ENCODE assay signal across 30 mouse cellular contexts in genomic region chr11:23728186-23728585, GRCm38 (mm10).
"Had no signal": no experiment of that assay in that cellular context is flagged by ENCODE, and none has a peak within 500 bp of the region (broad histone marks: within the 10 kb centered on the region; RNA-seq: fewer than 3 reads in every experiment).

No protein-coding gene starts in this region.

- H3K9ac ChIP-seq: heart, embryonic 12.5 days; heart, embryonic 13.5 days; heart, embryonic 15.5 days; hindbrain, embryonic 12.5 days; hindbrain, embryonic 13.5 days; hindbrain, embryonic 14.5 days; hindbrain, embryonic 15.5 days; intestine, embryonic 15.5 days; kidney, embryonic 15.5 days had no signal

- H3K27me3 ChIP-seq: heart, embryonic 12.5 days; heart, embryonic 13.5 days; heart, embryonic 15.5 days; hindbrain, embryonic 12.5 days; hindbrain, embryonic 13.5 days; hindbrain, embryonic 15.5 days; intestine, embryonic 15.5 days; kidney, embryonic 15.5 days had no signal

- H3K27ac ChIP-seq: heart, embryonic 10.5 days; heart, embryonic 13.5 days; heart, embryonic 15.5 days; hindbrain, embryonic 10.5 days; hindbrain, embryonic 12.5 days; hindbrain, embryonic 13.5 days; hindbrain, embryonic 14.5 days; hindbrain, embryonic 15.5 days; hindbrain, postnatal 0 days; intestine, embryonic 15.5 days; kidney, embryonic 15.5 days; kidney, postnatal 0 days; layer of hippocampus, adult 2 months had no signal

- DNase-seq: heart, postnatal 10 days; heart, postnatal 14 days; heart, postnatal 36 days; heart, postnatal 4 days; kidney, adult 11 months; kidney, adult 18-20 months; kidney, adult 2 months; kidney, adult 8-10 months; kidney, adult 9 months; kidney, postnatal 10 days; kidney, postnatal 14 days; kidney, postnatal 25 days; kidney, postnatal 36 days; kidney, postnatal 4 days; layer of hippocampus, adult 9-11 months; layer of hippocampus, postnatal 36 days had no signal

- H3K4me3 ChIP-seq: heart, embryonic 10.5 days; heart, embryonic 12.5 days; heart, embryonic 13.5 days; heart, embryonic 15.5 days; hindbrain, embryonic 10.5 days; hindbrain, embryonic 12.5 days; hindbrain, embryonic 13.5 days; hindbrain, embryonic 15.5 days; intestine, embryonic 15.5 days; kidney, embryonic 15.5 days; layer of hippocampus, adult 2 months had no signal

- H3K4me1 ChIP-seq: heart, embryonic 10.5 days; heart, embryonic 12.5 days; heart, embryonic 13.5 days; heart, embryonic 15.5 days; hindbrain, embryonic 10.5 days; hindbrain, embryonic 12.5 days; hindbrain, embryonic 13.5 days; hindbrain, embryonic 15.5 days; intestine, embryonic 15.5 days; kidney, embryonic 15.5 days had no signal
